Mouse (Mus musculus) liver, embryonic 14.5 days (tissue): ENCODE data around the gene Hmgcs2.

ENCODE experiments used
- CTCF ChIP-seq: IDR thresholded peaks from 2 replicates; pipeline ENCODE4 v1.5.1; 2016; ENCODE audit warnings: antibody characterized with exemption, low read depth, control low read depth
- EP300 ChIP-seq: IDR thresholded peaks from 2 replicates; pipeline ENCODE4 v1.6.1; 2016; ENCODE audit warnings: antibody characterized with exemption, low read depth

DNA sequence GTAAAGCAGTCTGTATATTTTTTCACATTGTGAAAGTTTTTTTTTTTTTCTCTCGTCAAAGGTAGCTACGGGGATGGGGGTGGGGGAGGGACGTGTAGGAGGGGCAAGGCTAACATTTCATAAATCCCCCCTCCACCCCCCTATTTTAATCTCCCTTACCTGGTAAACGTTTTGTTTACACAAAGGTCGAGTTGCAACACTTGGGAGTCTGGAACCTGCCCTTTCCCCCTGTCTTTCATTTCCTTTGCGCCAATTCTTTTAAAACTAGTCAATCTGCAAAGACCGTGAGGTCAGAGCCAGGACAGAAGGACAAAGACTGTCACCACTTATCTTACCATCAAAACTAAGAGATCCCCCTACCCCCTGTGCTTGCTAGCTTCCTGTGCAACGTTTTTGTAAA lies 34.3 kb upstream of the Hmgcs2 start:
- TF ChIP-seq CTCF (no peak), EP300 (no peak)
